Mouse (Mus musculus): Measurements from ENCODE around the gene Zfp948.

Zfp948 gene

GRCm38 (mm10) chr17:21566728-21567349 lies at the start of gene Zfp948:
Zfp948 (plus strand) TSS chr17:21567008.
- DNase-seq (ENCODE audit: low read depth, low spot score), result no peak

- DNase-seq (ENCODE audit: low read depth, low spot score), result no peak
Measured at GRCm38 (mm10) chr17:21517130-21517671, 49.6 kb upstream of the Zfp948 start.

GRCm38 (mm10) chr17:21526270-21526669 lies 40.5 kb upstream of the Zfp948 start:
- no peak for DNase-seq (ENCODE audit: low read depth, low spot score)

GRCm38 (mm10) chr17:21530645-21531330 lies 36.0 kb upstream of the Zfp948 start:
- DNase-seq (ENCODE audit: low read depth, low spot score), result no peak

DNA sequence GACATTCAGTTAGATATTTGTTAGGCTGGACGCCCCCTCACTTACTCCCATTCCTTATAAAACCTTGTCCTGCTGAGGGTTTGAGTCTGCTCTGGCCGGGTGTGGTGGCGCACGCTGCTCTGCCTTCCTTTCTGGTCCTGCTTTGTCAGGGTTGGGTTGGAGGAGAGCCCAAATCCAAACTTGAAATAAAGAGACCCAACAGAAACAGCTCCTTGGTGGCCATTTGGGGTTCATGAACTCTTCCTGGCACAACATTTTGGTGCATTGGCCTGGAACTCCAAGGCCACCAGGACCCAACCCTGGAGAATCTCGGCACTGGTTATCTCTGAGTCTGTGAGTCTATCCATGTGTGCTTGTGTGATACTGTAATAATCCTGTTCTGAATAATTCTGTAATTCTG lies 35.2 kb upstream of the Zfp948 start:
- no peak for DNase-seq (ENCODE audit: low read depth, low spot score)

- DNase-seq (ENCODE audit: low read depth, low spot score), result peak; percentile 79
Measured at GRCm38 (mm10) chr17:21532101-21532951, 34.5 kb upstream of the Zfp948 start.

- no peak for DNase-seq (ENCODE audit: low read depth, low spot score)
Measured at GRCm38 (mm10) chr17:21533961-21534360, 32.8 kb upstream of the Zfp948 start.

DNA sequence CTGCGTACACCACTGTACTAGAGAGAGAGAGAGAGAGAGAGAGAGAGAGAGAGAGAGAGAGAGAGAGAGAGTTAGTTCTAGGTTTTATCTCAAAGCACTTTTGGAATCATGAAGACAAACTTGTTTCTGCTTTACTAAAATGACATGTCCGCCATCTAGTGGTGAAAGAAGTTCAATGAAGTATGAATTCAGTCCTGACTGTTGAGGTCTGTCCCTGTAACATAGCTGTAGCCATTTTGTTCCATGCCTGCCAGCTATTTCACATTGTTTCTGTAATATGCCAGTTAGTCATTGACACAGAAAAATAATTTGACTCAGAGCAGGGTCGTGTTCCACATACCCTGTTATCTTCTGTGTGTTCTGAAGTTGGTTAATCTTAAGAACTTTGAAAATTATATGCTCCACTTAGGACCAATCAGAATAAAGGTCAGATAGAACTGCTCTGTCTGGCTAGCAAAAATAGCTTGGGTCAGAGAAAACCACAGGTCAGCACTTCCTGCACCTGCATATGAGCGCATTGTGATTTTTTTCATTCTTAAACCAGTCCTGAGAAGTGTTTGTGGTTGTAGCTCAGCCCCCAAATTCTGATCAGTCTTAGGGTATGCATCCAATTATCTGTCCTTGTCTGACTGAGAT lies 32.2 kb upstream of the Zfp948 start:
- peak; percentile 95 for DNase-seq (ENCODE audit: low read depth, low spot score)

DNA sequence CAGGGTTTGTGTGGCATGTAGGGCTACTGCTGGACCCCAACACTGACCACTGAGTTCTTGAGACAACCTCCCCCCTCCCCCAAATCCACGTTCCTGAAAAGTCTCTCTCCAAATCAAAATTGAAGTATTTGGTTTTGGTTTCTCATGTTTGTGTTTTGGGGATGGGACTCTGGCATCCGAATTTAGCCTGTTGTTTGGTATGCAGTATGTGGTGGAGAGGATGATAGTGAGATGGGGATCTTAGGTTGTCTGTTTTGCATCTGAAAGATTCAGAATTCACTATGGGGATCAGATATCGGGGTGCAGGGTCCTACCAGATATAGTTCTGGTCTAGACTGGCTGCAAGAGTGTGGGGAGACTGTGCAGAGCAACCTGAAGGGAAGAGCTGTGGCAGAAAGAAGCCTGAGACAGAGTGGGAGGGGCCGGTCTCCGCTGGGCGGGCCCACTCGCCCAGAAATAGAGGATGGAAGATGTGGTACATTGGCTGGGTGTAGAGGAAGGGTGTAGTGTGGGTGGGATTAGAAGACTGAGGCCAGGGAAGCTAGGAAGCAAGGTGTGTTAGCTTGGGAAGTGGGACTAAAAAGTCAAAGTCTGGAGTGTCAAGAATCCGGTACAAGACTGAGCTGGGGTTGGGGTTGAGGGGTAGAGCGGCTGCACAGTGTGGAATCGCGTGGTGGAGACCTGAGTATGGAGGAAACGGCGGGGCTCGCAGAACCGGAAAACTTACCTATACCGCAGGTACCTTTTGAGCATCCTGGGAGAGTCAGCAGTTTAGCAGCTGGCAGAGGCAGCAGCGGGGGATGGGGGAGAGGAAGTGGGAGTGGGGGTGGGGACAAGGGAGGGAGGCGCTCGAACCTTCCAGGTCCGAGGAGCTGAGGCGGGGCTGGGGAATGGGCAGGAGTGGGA lies 31.5 kb upstream of the Zfp948 start, which contains the start of gene Zfp52:
Gene Zfp52, plus strand, starts transcription at position 444 of the 906 bp plus-strand sequence.
- peak; percentile 90 for DNase-seq (ENCODE audit: low read depth, low spot score)

GRCm38 (mm10) chr17:21536096-21536495 lies 30.7 kb upstream of the Zfp948 start:
- peak; percentile 60 for DNase-seq (ENCODE audit: low read depth, low spot score)

GRCm38 (mm10) chr17:21536676-21537075 lies 30.1 kb upstream of the Zfp948 start:
- peak; percentile 49 for DNase-seq (ENCODE audit: low read depth, low spot score)

DNA sequence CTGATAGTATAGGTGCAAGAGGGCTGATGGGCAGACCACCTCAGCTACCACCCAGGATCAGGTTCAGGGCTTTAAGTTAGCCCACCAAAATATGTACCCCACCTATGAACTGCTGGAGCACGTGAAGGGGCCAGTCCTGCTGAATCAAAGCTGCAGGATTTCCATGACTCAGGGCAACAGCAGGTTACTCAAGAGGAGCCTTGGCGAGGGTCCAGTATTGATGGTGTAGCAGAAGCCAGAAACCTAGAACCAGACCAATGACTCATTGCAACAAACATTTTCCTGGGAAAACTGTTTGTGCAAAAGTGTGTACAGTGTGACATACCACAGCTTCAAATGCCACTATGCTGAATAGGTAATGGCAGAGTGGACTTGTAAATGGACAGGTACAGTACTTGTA lies 9.0 kb upstream of the Zfp948 start:
- no peak for DNase-seq (ENCODE audit: low read depth, low spot score)

- DNase-seq (ENCODE audit: low read depth, low spot score), result peak; percentile 50
Measured at GRCm38 (mm10) chr17:21566220-21566619, 588 bp upstream of the Zfp948 start.

DNA sequence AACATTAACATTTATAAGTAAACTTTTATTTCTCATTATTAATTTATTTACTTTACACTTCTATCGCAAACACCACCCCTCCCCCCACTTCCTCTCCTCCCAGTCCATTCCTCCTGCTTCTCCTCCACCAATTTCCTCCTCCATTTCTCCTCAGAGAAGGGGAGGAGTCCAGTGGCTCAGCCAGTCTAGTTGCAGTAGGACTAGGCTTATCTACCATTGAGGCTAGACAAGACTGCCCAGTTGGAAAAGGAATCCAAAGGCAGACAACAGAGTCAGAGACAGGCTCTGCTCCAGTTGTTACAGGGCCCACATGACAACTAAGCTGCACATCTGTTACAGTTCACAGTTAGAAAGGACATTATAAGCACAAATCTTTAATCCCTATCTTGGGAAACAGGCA lies 888 bp downstream of the Zfp948 start:
- DNase-seq (ENCODE audit: low read depth, low spot score), result no peak

DNA sequence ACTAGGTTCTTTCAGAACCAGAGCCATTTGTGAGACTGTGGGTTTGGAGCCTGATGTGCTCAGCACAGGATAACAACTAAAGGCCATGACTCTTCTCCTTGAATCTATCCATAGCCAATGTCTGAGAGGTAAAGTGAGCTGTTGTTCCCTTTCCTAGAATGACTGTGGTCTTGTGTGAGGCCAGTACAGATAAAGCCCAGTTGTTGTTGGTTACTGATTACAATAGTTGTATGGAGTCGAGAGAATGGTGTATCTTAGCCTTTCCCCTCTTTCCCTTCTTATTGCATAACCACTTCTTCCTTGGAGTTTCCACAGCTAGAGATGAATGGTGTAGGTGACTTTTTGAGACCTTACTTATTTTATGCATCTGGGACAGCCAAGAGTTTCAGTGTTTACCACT lies 12.3 kb downstream of the Zfp948 start:
- DNase-seq (ENCODE audit: low read depth, low spot score), result no peak

DNA sequence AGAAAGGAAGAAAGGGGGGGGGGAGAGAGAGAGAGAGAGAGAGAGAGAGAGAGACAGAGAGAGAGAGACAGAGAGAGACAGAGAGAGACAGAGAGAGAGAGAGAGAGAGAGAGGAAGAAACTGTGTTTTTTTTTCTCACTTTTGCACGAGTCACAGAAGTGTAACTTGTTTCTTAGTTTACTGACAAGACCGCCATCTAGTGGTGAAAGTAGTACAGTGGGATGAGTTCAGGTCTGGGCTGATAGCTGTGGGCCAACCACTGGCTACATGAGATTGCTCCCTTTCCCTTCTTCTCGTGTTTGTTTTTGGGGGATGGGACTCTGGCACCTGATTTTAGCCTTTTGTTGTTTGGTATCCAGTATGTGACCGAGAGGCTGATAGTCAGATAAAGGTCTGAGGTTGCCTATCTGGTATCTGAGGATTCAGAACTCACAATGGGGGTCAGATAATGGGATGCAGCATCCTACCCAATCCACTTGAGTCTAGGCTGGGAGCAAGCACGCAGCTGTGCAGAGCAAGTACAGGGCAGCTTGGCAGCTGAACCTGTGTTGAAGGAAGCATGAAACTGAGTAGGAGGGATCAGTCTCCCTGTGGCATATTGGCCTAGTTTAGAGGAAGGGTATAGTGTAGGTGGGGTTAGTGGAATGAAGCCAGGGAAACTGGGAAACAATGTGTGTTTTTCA lies 12.8 kb downstream of the Zfp948 start:
- DNase-seq (ENCODE audit: low read depth, low spot score), result peak; percentile 78

GRCm38 (mm10) chr17:21585521-21585920 lies 18.7 kb downstream of the Zfp948 start:
- no peak for DNase-seq (ENCODE audit: low read depth, low spot score)

DNA sequence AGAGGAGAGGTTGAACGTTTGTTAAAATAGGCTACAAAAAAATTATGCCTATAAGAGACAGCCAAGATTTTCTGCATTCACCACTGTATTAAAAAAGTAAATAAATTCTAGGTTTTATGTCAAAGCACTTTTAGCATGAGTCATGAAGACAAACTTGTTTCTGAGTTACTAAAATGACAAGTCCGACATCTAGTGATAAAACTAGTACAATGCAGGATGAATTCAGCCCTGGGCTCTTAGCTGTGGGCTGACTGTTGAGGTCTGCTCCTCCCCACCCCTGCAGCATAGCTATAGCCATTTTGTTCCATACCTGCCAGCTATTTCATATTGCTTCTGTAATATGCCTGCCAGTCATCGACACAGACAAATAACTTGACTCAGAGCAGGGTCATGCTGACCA lies 49.5 kb downstream of the Zfp948 start:
- no peak for DNase-seq (ENCODE audit: low read depth, low spot score)

DNA sequence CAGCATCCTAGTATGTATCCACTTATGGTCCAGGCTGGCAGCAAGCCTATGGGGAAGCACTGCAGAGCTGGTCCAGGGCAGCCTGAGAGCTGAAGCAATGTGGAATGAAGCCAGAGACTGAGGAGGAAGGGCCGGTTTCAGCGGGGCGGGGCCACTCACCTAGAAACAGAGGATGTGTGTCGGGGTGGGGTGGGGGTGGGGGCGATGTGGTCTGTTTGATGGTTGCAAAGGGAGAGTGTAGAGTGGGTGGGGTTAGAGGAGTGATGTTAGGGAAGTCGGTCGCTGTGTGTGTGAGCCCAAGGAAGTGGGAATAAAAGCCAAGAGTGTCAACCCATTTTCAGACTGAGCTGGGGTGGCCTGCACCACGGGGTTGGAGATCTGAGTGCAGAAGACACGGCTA lies 50.5 kb downstream of the Zfp948 start:
- DNase-seq (ENCODE audit: low read depth, low spot score), result no peak

DNA sequence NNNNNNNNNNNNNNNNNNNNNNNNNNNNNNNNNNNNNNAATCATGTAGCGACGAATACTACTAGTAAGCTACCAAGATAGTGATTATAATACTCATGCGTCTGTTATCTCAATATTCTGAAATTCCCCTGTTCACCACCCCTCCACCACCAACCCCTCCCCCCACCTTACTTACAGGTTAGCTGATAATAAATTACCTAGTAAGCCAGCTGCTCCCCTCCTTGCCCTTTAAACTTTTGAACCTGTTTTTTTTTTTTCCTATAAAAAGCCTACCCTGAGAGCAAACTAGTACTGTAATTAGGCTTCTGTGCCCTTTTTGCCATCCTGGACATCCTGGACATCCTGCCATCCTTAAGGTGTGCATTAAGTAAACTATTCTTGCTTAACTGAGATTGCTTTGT lies 56.8 kb downstream of the Zfp948 start:
- DNase-seq (ENCODE audit: low read depth, low spot score), result no peak
